Mouse (Mus musculus): ENCODE results near the gene Atp1a2. TPM values are rescaled to one million over a fixed set of nuclear protein-coding genes. Genes with fewer than 3 reads are reported as not detected.

The Atp1a2 gene
- polyA plus RNA-seq, 1 experiment from 2014 or later, result 56.5 TPM

DNA sequence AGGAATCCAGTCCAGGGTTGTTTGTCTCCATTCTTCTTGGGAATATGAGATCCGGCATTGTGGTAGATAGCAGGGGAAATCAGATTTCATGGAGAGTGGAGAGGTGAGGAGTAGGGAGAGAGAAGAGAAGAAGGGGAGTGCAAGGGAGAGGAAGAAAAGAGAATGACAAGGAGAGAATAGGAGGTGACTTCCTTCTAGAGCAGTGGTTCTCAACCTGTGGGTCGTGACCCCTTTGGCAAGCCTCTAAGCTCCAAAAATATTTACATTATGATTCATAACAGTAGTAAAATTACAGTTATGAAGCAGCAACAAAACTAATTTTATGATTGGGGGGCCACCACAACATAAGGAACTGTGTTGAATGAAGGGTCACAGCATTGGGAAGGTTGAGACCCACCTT, 35.1 kb upstream of the Atp1a2 start:
- no peak overlapping the region for H3K4me3 ChIP-seq
- H3K9me3 ChIP-seq, result no peaks in the 10 kb centered on the region
- H3K4me2 ChIP-seq, result no peak overlapping the region
- peaks cover 16% of the 10 kb centered on the region for H3K4me1 ChIP-seq
- no peaks in the 10 kb centered on the region; the same call in 1 of the 2 replicates for H3K27me3 ChIP-seq (replicated peaks)
- no peak overlapping the region for H3K9ac ChIP-seq
- H3K36me3 ChIP-seq (replicated peaks), result no peaks in the 10 kb centered on the region
- H3K27ac ChIP-seq, result no peak overlapping the region
- 90% methylated on average over 2 of the region's 2 CpGs for WGBS
- ATAC-seq (replicated peaks), result no peak

DNA sequence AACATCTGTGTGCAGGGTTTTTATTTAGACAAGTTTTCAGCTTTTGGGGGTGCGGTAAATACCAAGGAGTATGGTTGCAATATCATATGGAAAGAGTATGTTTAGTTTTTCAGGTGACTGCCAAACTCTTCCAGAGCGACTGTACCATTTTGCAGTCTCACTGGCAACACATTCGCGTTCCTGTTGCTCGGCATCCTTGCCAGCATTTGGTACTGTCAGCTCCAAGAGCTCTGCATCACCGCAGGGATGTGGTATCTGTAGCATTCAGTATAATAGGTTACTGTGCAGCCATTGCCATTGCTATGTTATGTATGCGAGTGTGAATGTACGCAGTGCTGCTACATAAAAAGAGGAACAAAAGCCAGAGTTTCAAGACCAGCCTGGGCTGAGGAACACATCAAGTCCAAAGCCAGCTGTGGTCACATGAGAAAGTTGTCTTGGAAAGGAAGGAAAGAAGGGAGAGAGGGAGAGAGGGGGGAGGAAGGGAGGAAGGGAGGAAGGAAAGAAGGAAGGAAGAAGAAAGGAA, 33.6 kb upstream of the Atp1a2 start:
- 70% methylated on average over 8 of the region's 8 CpGs for WGBS
- Histone ChIP-seq H3K4me3 (no peak overlapping the region), H3K36me3 (replicated peaks) (no peaks in the 10 kb centered on the region), H3K9me3 (no peaks in the 10 kb centered on the region), H3K4me1 (peaks cover 16% of the 10 kb centered on the region), H3K9ac (no peak overlapping the region), H3K27me3 (replicated peaks) (peaks cover 6% of the 10 kb centered on the region), H3K27ac (no peak overlapping the region), H3K4me2 (no peak overlapping the region)
- ATAC-seq (replicated peaks), result no peak

DNA sequence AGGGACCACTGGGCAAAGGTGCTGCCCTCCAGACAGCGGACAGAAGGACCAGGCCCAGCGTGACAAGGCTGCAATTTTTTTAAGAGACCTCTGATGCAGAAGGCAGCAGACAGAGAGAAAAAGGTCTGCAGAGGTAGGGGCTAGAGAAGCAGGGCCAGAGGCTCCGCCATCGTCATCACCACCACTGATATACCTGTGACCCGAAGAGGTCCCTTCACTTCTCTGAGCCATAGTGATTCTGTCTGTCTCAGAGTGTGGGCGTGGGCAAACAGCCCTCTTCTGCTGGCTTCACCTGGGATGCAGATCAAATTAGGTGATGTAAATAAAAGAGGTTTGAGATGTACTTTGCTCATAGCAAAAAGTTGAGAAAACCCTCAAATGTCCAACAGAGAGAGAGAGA, 31.8 kb upstream of the Atp1a2 start:
- 64% methylated on average over 6 of the region's 6 CpGs for WGBS
- Histone ChIP-seq H3K36me3 (replicated peaks) (no peaks in the 10 kb centered on the region), H3K27ac (peak overlapping the region; percentile 61), H3K27me3 (replicated peaks) (peaks cover 6% of the 10 kb centered on the region), H3K4me2 (peak overlapping the region; percentile 69), H3K4me1 (peaks cover 23% of the 10 kb centered on the region), H3K9me3 (no peaks in the 10 kb centered on the region), H3K9ac (no peak overlapping the region), H3K4me3 (no peak overlapping the region)
- ATAC-seq (replicated peaks), result peak; percentile 52

DNA sequence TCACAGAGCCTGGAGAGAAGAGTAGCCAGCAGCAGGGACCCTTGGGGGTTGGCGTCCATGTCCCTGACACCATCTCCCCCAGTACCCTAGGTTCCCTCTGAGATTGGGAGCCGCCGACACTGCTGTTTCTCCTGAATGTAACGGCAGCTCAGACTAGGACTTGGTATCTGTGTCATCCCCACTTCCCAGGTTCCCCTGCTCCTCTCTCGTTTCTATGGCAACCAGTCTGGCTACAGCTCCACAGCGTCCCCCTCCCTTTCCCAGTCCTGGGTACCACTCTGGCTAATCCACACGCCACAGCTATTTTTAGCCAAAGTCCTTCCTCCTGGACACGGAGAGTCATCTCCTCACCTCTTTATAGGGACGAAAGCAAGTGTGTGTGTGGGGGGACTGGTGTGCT, 31.3 kb upstream of the Atp1a2 start, which contains the start of gene Kcnj9:
Kcnj9 (minus strand) TSS at position 188 of the 400 bp plus-strand sequence.
- ATAC-seq (replicated peaks), result peak; percentile 93
- peaks cover 6% of the 10 kb centered on the region for H3K27me3 ChIP-seq (replicated peaks)
- no peaks in the 10 kb centered on the region for H3K36me3 ChIP-seq (replicated peaks)
- no peaks in the 10 kb centered on the region for H3K9me3 ChIP-seq
- peak within 1 kb of the TSS; percentile 61 for H3K27ac ChIP-seq
- H3K9ac ChIP-seq, result peak within 1 kb of the TSS; percentile 60
- 13% methylated on average over 9 of the region's 9 CpGs for WGBS
- peak within 1 kb of the TSS; percentile 42 for H3K4me3 ChIP-seq
- peak within 1 kb of the TSS; percentile 69 for H3K4me2 ChIP-seq
- H3K4me1 ChIP-seq, result peaks cover 23% of the 10 kb centered on the region

DNA sequence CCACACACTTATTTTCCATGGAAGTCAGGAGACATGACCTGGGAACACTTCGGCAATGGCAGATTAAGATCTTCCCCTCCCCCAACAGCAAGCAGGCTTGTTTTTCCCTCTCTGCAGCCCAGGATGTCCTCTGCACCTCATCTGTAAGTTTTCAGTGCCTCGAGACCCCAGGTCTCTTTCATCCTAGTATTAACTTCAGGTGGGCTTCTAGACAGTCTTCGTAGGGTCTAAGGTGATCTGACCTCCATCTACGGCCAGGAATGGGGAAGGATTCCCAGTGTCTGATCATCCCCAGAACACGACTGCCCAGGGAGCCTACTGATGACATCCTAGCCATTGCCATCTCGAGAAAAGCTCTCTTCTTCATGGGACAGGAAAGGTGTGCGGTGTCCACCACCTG, 30.6 kb upstream of the Atp1a2 start:
- Histone ChIP-seq H3K4me1 (peaks cover 23% of the 10 kb centered on the region), H3K27ac (no peak overlapping the region), H3K9ac (peak overlapping the region; percentile 60; the same call in 1 of the 2 replicates), H3K4me2 (peak overlapping the region; percentile 69), H3K4me3 (peak overlapping the region; percentile 42), H3K9me3 (no peaks in the 10 kb centered on the region), H3K36me3 (replicated peaks) (no peaks in the 10 kb centered on the region), H3K27me3 (replicated peaks) (peaks cover 6% of the 10 kb centered on the region)
- ATAC-seq (replicated peaks), result no peak
- 85% methylated on average over 7 of the region's 7 CpGs for WGBS

DNA sequence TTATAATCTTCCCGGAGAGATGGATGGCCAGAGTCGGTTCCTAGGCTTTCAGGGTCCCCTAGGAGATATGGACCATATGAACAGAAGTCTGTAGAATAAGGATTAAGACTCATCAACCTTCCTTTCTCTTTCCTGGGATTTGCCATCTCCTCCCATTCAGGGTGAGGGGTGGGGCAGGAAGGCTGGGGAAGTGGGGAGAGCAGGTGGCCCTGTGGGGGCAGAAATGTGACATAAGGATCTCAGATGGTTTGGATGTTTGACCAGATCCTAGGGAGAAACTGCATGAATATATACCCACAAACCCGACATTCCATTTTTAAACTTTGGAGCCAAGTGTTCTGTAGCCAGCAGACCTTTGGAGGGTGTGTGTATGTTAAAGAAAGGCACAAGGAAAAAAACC, 30.2 kb upstream of the Atp1a2 start:
- Histone ChIP-seq H3K9ac (no peak overlapping the region), H3K9me3 (no peaks in the 10 kb centered on the region), H3K4me1 (peaks cover 23% of the 10 kb centered on the region), H3K4me2 (0 out of 2 replicates have a peak overlapping the region, but pooled peaks have one; percentile 5), H3K36me3 (replicated peaks) (no peaks in the 10 kb centered on the region), H3K27ac (no peak overlapping the region), H3K27me3 (replicated peaks) (peaks cover 6% of the 10 kb centered on the region), H3K4me3 (no peak overlapping the region)
- WGBS, result 68% methylated on average over 3 of the region's 3 CpGs
- no peak for ATAC-seq (replicated peaks)

DNA sequence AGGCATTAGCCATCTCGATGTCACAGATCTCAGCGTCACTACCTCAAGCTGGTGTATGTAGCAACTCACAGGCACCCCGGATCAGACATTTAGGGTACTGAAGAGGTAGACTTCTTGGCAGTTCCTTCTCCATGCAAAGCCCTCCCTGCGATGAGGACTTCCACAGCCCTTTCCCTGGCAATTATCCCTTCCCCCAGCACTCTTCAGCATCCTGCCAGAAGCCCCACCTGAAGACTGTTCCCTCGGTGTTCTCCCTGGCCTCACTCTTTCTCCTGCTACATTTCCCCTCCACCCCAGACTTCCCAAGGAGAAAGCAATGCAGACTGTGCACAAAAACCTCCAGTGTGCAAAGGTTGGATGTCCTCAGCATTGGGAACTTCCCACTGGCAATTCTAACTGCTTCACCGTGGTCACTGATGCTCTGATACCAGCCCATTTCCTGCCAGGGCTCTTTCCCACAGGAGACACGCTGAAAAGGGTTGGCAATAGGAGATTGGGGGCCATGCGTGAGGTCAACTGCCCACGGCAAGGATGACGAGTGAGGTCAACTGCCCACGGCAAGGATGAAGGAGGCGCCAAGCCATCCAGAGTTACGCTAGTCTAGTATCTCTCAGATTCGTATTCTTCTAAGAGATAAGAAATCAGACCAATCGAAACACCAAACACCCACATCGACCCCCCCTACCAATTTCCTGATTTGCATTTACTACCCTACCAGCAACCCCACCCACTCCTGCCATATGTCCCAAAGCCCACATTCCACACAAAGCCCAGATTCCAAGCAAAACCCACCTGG, 29.5 kb upstream of the Atp1a2 start:
- ATAC-seq (replicated peaks), result no peak
- Histone ChIP-seq H3K9me3 (no peaks in the 10 kb centered on the region), H3K9ac (no peak overlapping the region), H3K4me1 (peaks cover 27% of the 10 kb centered on the region), H3K27me3 (replicated peaks) (peaks cover 6% of the 10 kb centered on the region), H3K4me3 (no peak overlapping the region), H3K4me2 (0 out of 2 replicates have a peak overlapping the region, but pooled peaks have one; percentile 5), H3K36me3 (replicated peaks) (no peaks in the 10 kb centered on the region), H3K27ac (no peak overlapping the region)
- 91% methylated on average over 16 of the region's 16 CpGs for WGBS

DNA sequence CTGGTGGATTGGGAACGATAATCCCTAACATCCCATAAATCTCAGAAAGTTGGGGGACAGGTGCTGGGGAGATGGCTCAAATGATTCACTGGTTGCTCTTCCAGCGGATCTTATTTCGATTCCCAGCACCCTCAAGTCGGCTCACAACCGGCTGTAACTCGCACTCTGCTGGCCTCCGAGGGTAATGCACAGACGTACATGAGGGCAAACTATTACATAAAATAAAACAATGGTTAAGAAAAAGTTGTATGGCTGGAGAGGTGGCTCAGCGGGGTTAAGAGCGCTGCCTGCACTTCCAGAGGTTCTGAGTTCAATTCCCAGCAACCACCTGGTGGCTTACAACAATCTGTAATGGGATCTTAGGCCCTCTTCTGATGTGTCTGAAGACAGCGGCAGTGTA, 28.8 kb upstream of the Atp1a2 start:
- H3K4me3 ChIP-seq, result peak overlapping the region; percentile 47
- 59% methylated on average over 11 of the region's 11 CpGs for WGBS
- H3K4me1 ChIP-seq, result peaks cover 27% of the 10 kb centered on the region
- peaks cover 6% of the 10 kb centered on the region for H3K27me3 ChIP-seq (replicated peaks)
- no peak overlapping the region for H3K27ac ChIP-seq
- 0 out of 2 replicates have a peak overlapping the region, but pooled peaks have one; percentile 40 for H3K9ac ChIP-seq
- ATAC-seq (replicated peaks), result no peak
- H3K36me3 ChIP-seq (replicated peaks), result no peaks in the 10 kb centered on the region
- peak overlapping the region; percentile 82 for H3K4me2 ChIP-seq
- no peaks in the 10 kb centered on the region for H3K9me3 ChIP-seq

DNA sequence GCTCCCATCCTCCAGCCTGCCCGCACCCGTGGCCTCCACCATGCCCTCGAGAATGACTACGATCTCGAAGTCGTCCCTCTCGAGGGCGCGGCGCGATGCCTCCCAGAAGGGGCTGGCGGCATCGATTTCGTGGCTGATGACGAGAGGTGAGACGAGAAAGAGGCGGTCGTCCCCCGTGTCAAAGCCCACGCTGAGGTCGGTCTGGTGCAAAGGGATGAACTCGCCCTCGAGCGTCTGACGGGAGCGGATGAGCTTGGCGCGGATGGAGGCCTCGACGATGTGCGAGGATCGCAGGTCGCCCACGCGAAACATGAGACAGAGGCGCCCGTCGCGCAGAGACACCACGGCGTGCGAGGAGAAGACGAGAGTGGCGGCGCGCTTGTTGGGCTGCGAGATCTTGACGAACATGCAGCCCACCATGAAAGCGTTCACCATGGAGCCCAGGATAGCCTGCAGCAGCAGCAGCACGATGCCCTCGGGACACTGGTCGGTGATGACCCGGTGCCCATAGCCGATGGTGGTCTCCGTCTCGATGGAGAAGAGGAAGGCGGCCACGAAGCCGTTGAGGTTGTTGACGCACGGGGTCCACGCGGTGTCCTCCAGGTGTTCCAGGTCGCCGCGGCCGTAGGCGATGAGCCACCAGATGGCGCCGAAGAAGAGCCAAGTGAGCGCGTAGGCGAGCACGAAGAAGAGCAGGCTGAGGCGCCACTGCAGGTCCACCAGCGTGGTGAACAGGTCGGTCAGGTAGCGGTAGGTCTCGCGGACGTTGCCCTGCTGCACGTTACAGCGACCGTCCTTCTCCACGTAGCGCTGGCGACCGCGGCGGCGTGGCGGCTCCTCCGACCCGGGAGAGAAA, 28.0 kb upstream of the Atp1a2 start:
- Histone ChIP-seq H3K9ac (peak overlapping the region; percentile 40; the same call in 1 of the 2 replicates), H3K9me3 (no peaks in the 10 kb centered on the region), H3K36me3 (replicated peaks) (no peaks in the 10 kb centered on the region), H3K27me3 (replicated peaks) (peaks cover 6% of the 10 kb centered on the region), H3K4me2 (peak overlapping the region; percentile 82), H3K4me1 (peaks cover 27% of the 10 kb centered on the region), H3K27ac (no peak overlapping the region), H3K4me3 (peak overlapping the region; percentile 47)
- peak; percentile 55 for ATAC-seq (replicated peaks)
- WGBS, result 20% methylated on average over 94 of the region's 94 CpGs

DNA sequence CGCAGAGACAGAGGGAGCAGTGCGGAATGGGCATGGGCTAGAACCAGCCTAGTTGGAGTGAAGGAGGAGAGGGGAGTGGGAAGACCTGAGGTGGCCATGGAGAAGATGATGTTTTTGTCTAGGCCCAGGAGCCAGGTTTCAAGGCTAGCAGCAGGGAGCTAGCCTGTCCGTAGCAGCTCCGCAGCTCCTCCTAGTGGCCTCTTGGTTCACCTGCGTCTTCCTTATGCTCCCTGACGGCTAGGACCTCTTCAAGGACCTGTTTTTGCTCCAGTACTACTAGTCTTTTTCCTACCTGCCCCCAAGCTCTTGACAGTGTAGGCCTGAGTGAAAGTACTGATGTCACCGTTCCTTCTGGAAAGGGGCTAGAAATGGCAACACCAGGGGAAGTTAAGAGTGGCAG, 26.9 kb upstream of the Atp1a2 start:
- H3K36me3 ChIP-seq (replicated peaks), result no peaks in the 10 kb centered on the region
- H3K9ac ChIP-seq, result peak overlapping the region; percentile 2; the same call in 1 of the 2 replicates
- H3K4me2 ChIP-seq, result no peak overlapping the region
- H3K27ac ChIP-seq, result no peak overlapping the region
- no peak overlapping the region for H3K4me3 ChIP-seq
- no peaks in the 10 kb centered on the region for H3K9me3 ChIP-seq
- WGBS, result 13% methylated on average over 7 of the region's 7 CpGs
- peak; percentile 12; the same call in 1 of the 2 replicates for ATAC-seq (replicated peaks)
- peaks cover 6% of the 10 kb centered on the region for H3K27me3 ChIP-seq (replicated peaks)
- peaks cover 28% of the 10 kb centered on the region for H3K4me1 ChIP-seq

DNA sequence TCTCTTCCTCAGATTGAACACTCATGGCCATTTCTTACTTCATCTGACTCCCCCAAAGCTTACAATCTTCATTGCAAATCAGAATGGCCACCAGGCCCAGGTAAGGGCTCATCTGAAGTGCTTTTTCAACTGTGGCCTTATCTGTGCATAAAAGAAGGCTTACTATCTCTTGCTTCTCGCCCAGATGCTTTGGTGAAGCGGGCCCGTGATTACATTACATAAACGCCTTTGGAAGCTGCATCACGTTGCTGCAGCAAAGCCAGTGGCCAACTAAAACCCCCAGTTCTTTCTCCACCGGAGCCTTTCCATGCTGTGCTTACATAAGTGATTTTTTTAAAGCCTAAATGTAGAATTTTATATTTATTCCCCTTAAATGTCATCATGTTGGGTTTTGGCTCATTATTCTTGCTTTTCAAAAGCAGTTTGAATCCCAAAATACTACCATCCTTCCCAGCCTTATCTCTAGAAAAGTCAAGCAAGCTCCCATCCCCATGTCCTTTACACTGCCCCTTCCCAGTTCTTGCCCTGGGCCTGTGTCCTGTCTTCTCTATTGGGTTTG, 26.0 kb upstream of the Atp1a2 start:
- H3K4me1 ChIP-seq, result peaks cover 20% of the 10 kb centered on the region
- H3K9ac ChIP-seq, result no peak overlapping the region
- 55% methylated on average over 6 of the region's 6 CpGs for WGBS

DNA sequence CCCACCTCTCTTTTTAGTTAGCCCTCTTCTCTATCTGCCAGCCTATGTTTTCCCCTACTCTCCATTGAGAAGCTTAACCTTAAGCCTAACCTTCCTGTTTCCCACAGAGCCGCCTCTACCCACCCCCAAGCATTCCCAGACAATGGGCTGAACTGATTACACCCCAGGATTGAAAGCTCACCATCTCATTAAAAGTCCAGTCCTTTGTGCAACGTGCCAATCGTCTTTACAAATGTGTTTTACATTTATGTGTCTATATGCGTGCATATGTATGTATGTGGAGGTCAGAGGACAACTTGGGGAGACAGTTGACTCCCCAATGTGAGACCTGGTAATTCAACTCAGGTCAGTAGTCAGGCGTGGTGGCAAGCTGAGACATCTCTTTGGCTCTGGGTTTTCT, 25.4 kb upstream of the Atp1a2 start:
- no peak for ATAC-seq (replicated peaks)
- Histone ChIP-seq H3K27me3 (replicated peaks) (peaks cover 6% of the 10 kb centered on the region), H3K9ac (no peak overlapping the region)

More for the DNA sequence above, 26.0 kb upstream of the Atp1a2 start:
- H3K4me3 ChIP-seq, result no peak overlapping the region
- H3K27ac ChIP-seq, result no peak overlapping the region
- H3K27me3 ChIP-seq (replicated peaks), result peaks cover 6% of the 10 kb centered on the region
- no peaks in the 10 kb centered on the region for H3K9me3 ChIP-seq
- ATAC-seq (replicated peaks), result no peak
- H3K4me2 ChIP-seq, result no peak overlapping the region
- no peaks in the 10 kb centered on the region for H3K36me3 ChIP-seq (replicated peaks)

More for the DNA sequence above, 25.4 kb upstream of the Atp1a2 start:
- WGBS, result 15% methylated on average over 5 of the region's 5 CpGs
- Histone ChIP-seq H3K4me2 (no peak overlapping the region), H3K4me1 (peaks cover 14% of the 10 kb centered on the region; the same call in 1 of the 2 replicates), H3K36me3 (replicated peaks) (no peaks in the 10 kb centered on the region), H3K9me3 (no peaks in the 10 kb centered on the region), H3K4me3 (no peak overlapping the region), H3K27ac (no peak overlapping the region)

Measured in midbrain, embryonic 15.5 days (tissue).